Mouse (Mus musculus) limb, embryonic 15.5 days (tissue): Measurements from ENCODE around the gene Cxcl12. TPM values are rescaled to one million over a fixed set of nuclear protein-coding genes. Genes with fewer than 3 reads are reported as not detected.

ENCODE experiments used
- ATAC-seq: fragments of 200-750 bp; cut with Nextera tagmentation; 2 replicates; pipeline ENCODE4 v1.8.0; 2017; ENCODE audit warnings: low read depth, moderate TSS enrichment; ENCODE audit not compliant: insufficient number of reproducible peaks, low FRiP score, low TSS enrichment
- H3K27ac ChIP-seq: fragments of 300-500 bp; sonication (generic); 2 replicates; pipeline ENCODE4 v1.5.1; 2015; ENCODE audit warnings: moderate library complexity, mild to moderate bottlenecking, inconsistent platforms
- H3K27me3 ChIP-seq: fragments of 300-500 bp; sonication (generic); 2 replicates; pipeline ENCODE4 v1.6.1; 2015; ENCODE audit warnings: inconsistent platforms
- H3K36me3 ChIP-seq: fragments of 300-500 bp; sonication (generic); 2 replicates; pipeline ENCODE4 v1.6.1; 2015; ENCODE audit warnings: inconsistent platforms
- H3K4me1 ChIP-seq: fragments of 300-500 bp; sonication (generic); 2 replicates; pipeline ENCODE4 v1.6.1; 2015; ENCODE audit warnings: inconsistent platforms
- H3K4me2 ChIP-seq: fragments of 300-500 bp; sonication (generic); 2 replicates; pipeline ENCODE4 v1.6.1; 2015; ENCODE audit warnings: mild to moderate bottlenecking, inconsistent platforms
- H3K4me3 ChIP-seq: fragments of 300-500 bp; sonication (generic); 2 replicates; pipeline ENCODE4 v1.5.1; 2015; ENCODE audit warnings: mild to moderate bottlenecking, inconsistent platforms
- H3K9ac ChIP-seq: fragments of 300-500 bp; sonication (generic); 2 replicates; pipeline ENCODE4 v1.6.1; 2015; ENCODE audit warnings: inconsistent platforms
- H3K9me3 ChIP-seq: fragments of 300-500 bp; sonication (generic); 2 replicates; pipeline ENCODE4 v1.6.1; 2016; ENCODE audit warnings: inconsistent platforms
- WGBS: fragments of 180-500 bp; shearing (Covaris S2); methylation state at CpG from one replicate; pipeline ENCODE4 v1.1.7; 2015; 5-methylcytosine and 5-hydroxymethylcytosine counted together
- polyA plus RNA-seq: library from polyadenylated mRNA; unstranded; fragments of >200 nt; fragmentation: Nextera tagmentation; extraction: Ambion mirVana; gene quantifications from 2 replicates; pipeline ENCODE4 v1.2.1, GENCODE M21; 2015

The Cxcl12 gene
- polyA plus RNA-seq = 170 and 182 TPM in 2 replicates

GRCm38 (mm10) chr6:117168321-117169011 lies at the start of gene Cxcl12:
TSS of gene Cxcl12 (plus strand) at chr6:117168535.
- Histone ChIP-seq H3K9ac (peak within 1 kb of the TSS; percentile 65), H3K36me3 (peaks cover 3% of the 10 kb centered on the region; the same call in 1 of the 2 replicates), H3K4me1 (peaks cover 37% of the 10 kb centered on the region), H3K9me3 (no peaks in the 10 kb centered on the region), H3K4me2 (peak within 1 kb of the TSS; percentile 92), H3K27me3 (peaks cover 29% of the 10 kb centered on the region), H3K27ac (peak within 1 kb of the TSS; percentile 61), H3K4me3 (peak within 1 kb of the TSS; percentile 70)
- no peak for ATAC-seq
- WGBS = under 1% methylated on average over 64 of the region's 64 CpGs

DNA sequence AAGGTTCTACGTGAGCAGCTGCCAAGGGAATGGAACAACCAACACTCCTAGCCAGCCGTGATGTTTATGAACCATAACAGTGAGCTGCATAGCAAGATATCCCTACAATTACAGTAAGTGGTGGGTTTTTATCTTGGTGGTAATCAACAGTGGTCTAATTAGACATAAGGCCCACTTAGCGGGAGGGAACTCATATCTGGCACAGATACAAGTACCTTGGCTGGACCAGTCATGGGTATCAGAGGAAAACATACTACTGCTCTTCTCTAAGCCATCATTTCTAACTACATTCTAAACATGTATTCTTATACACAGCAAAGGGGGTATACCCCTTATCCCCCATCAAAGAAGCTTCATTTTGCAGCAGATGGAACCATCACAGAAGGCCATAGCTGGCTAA lies 46.3 kb upstream of the Cxcl12 start:
- H3K36me3 ChIP-seq = no peaks in the 10 kb centered on the region
- H3K27me3 ChIP-seq = no peaks in the 10 kb centered on the region
- H3K9me3 ChIP-seq = no peaks in the 10 kb centered on the region
- WGBS = 83% methylated on average over 3 of the region's 3 CpGs
- H3K9ac ChIP-seq = no peak overlapping the region
- peaks cover 14% of the 10 kb centered on the region; the same call in 1 of the 2 replicates for H3K4me1 ChIP-seq
- H3K4me3 ChIP-seq = no peak overlapping the region
- ATAC-seq = no peak
- H3K4me2 ChIP-seq = no peak overlapping the region
- H3K27ac ChIP-seq = no peak overlapping the region

- no peak for ATAC-seq
- H3K27me3 ChIP-seq = no peaks in the 10 kb centered on the region
- H3K4me2 ChIP-seq = no peak overlapping the region
- no peak overlapping the region for H3K9ac ChIP-seq
- no peak overlapping the region for H3K4me3 ChIP-seq
- peaks cover 22% of the 10 kb centered on the region for H3K4me1 ChIP-seq
- no peaks in the 10 kb centered on the region for H3K36me3 ChIP-seq
- no peaks in the 10 kb centered on the region for H3K9me3 ChIP-seq
- 89% methylated on average over 1 of the region's 1 CpGs for WGBS
- H3K27ac ChIP-seq = no peak overlapping the region
These were observed 42.0 kb upstream of the Cxcl12 start for GRCm38 (mm10) chr6:117126356-117126755.

DNA sequence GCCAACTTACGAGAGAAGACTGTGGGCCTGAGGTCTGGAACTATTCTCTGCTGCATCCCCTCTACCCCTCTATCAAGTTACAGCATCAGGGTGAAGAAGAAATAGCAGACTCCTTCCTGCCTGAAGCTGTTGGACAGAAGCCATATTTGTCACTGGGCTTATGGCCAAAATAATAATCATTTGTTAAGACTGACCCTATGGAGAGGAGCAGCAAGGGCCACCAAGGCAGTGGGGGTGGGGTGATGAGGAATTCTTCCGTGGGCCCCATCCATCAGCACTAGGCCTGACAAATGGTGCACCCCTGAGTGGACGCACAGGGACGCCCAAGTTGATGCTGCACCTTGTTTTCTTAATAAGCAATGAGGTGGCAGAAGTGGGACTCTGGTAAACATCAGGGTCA lies 38.9 kb upstream of the Cxcl12 start:
- no peaks in the 10 kb centered on the region for H3K9me3 ChIP-seq
- H3K27me3 ChIP-seq = no peaks in the 10 kb centered on the region
- 61% methylated on average over 4 of the region's 4 CpGs for WGBS
- no peak overlapping the region for H3K27ac ChIP-seq
- peaks cover 29% of the 10 kb centered on the region for H3K4me1 ChIP-seq
- no peak overlapping the region for H3K9ac ChIP-seq
- no peak for ATAC-seq
- no peak overlapping the region for H3K4me3 ChIP-seq
- no peaks in the 10 kb centered on the region for H3K36me3 ChIP-seq
- no peak overlapping the region for H3K4me2 ChIP-seq

GRCm38 (mm10) chr6:117130680-117131111 lies 37.6 kb upstream of the Cxcl12 start:
- no peak for ATAC-seq
- Histone ChIP-seq H3K4me2 (no peak overlapping the region), H3K4me3 (no peak overlapping the region), H3K36me3 (no peaks in the 10 kb centered on the region), H3K9me3 (no peaks in the 10 kb centered on the region), H3K9ac (no peak overlapping the region), H3K27ac (no peak overlapping the region), H3K27me3 (no peaks in the 10 kb centered on the region), H3K4me1 (peaks cover 35% of the 10 kb centered on the region)
- WGBS = 47% methylated on average over 15 of the region's 15 CpGs

- Histone ChIP-seq H3K9me3 (no peaks in the 10 kb centered on the region), H3K4me3 (no peak overlapping the region), H3K27me3 (no peaks in the 10 kb centered on the region), H3K4me1 (peaks cover 35% of the 10 kb centered on the region), H3K27ac (0 out of 2 replicates have a peak overlapping the region, but pooled peaks have one; percentile 9), H3K4me2 (no peak overlapping the region), H3K36me3 (no peaks in the 10 kb centered on the region), H3K9ac (no peak overlapping the region)
- 64% methylated on average over 4 of the region's 4 CpGs for WGBS
- peak; percentile 66; the same call in 1 of the 2 replicates for ATAC-seq
These were observed 33.8 kb upstream of the Cxcl12 start for GRCm38 (mm10) chr6:117134526-117134925.

DNA sequence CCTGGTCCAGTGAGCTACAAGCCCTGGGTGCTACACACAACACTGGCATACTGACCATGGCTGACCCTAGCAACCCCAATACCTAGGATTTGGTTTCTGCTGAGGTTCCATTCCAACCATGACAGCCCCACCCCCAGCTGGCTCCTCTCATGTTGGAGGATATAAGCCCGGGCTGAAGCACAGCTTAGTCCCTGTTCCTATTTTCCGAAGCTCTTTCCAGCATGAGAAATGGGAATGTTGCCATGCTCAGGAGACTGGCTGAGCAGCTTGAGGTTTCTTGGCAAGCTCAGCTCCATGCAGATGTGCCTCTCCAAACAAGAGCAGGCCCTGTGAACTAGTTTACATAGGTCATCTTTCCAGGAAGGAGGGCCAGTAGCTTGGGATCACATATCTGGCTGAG lies 30.6 kb upstream of the Cxcl12 start:
- H3K36me3 ChIP-seq = no peaks in the 10 kb centered on the region
- no peak; the same call in 1 of the 2 replicates for ATAC-seq
- no peaks in the 10 kb centered on the region for H3K27me3 ChIP-seq
- H3K27ac ChIP-seq = peak overlapping the region; percentile 51; the same call in 1 of the 2 replicates
- no peak overlapping the region for H3K4me2 ChIP-seq
- H3K9me3 ChIP-seq = no peaks in the 10 kb centered on the region
- H3K9ac ChIP-seq = no peak overlapping the region
- 45% methylated on average over 2 of the region's 2 CpGs for WGBS
- peaks cover 22% of the 10 kb centered on the region for H3K4me1 ChIP-seq
- no peak overlapping the region for H3K4me3 ChIP-seq

DNA sequence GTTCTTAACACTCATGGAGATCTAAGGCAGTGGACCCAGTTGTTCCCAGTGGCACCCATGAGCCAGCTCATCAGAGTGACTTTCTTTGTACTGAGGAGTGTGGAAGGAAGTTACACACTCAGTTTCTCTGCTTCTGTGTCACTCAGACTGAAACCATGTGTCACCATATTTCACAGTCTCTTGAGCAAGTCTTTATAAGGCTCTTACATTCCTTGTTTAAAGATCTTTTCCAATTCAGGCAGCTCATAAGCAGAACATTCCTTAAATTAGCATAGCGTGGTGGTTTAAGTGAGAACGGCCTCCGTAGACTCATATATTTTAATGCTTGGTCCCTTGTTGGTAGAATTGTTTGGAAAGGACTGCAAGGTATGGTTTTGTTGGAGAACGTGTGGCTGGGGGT lies 27.4 kb upstream of the Cxcl12 start:
- WGBS = 47% methylated on average over 4 of the region's 4 CpGs
- no peak for ATAC-seq
- H3K9ac ChIP-seq = no peak overlapping the region
- 0 out of 2 replicates have a peak overlapping the region, but pooled peaks have one; percentile 8 for H3K27ac ChIP-seq
- peaks cover 7% of the 10 kb centered on the region for H3K4me1 ChIP-seq
- no peaks in the 10 kb centered on the region for H3K36me3 ChIP-seq
- H3K9me3 ChIP-seq = no peaks in the 10 kb centered on the region
- no peaks in the 10 kb centered on the region for H3K27me3 ChIP-seq
- H3K4me3 ChIP-seq = no peak overlapping the region
- H3K4me2 ChIP-seq = no peak overlapping the region

DNA sequence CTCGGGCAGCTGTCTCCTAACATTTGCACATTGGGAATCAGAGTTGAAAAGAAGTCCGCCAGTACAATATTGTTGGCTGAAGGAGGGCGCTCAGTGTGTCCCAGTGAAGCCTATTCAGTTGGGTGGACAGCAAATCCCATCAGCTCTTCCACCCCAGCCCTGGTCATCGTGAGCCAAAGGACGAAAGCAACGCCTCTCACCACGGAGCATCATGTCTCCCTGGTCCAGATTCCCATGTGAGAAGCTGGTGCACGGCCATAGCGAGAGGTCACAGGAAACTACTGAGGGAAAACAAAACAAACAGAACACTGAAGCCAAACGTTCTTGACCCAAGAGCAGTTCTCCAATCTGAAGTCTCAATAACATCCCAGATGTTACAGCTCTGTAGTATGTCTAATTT lies 21.4 kb upstream of the Cxcl12 start:
- no peak for ATAC-seq
- Histone ChIP-seq H3K9me3 (no peaks in the 10 kb centered on the region), H3K4me3 (no peak overlapping the region), H3K4me2 (no peak overlapping the region), H3K27ac (no peak overlapping the region), H3K27me3 (no peaks in the 10 kb centered on the region), H3K9ac (no peak overlapping the region), H3K36me3 (no peaks in the 10 kb centered on the region), H3K4me1 (peaks cover 10% of the 10 kb centered on the region)
- 87% methylated on average over 10 of the region's 10 CpGs for WGBS

- 8% methylated on average over 18 of the region's 18 CpGs for WGBS
- H3K27ac ChIP-seq = 0 out of 2 replicates have a peak overlapping the region, but pooled peaks have one; percentile 34
- peak; percentile 61; the same call in 1 of the 2 replicates for ATAC-seq
- no peaks in the 10 kb centered on the region for H3K36me3 ChIP-seq
- no peak overlapping the region for H3K9ac ChIP-seq
- no peaks in the 10 kb centered on the region for H3K27me3 ChIP-seq
- no peak overlapping the region for H3K4me3 ChIP-seq
- 0 out of 2 replicates have a peak overlapping the region, but pooled peaks have one; percentile 17 for H3K4me2 ChIP-seq
- peaks cover 34% of the 10 kb centered on the region for H3K4me1 ChIP-seq
- no peaks in the 10 kb centered on the region for H3K9me3 ChIP-seq
These were observed 16.7 kb upstream of the Cxcl12 start for GRCm38 (mm10) chr6:117151484-117152149.

DNA sequence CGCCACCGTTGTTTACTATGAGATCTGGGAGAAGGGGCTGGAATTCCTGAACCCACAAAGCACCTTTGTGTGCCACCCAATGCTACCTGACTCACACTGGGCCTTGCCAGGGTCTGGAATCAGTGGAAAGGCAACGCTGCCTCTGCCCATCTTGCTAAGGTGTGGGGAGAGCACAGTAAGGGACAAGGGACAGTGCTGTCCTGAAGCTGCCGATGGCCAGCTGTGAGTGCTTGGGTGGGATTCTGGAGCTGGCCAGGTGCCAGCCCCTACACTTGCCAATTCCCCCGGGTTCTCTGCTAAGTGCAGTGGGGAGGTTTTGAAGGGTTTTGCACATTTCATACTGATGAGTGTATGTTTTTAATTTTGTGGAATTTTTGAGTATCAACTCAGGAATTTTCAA lies 15.3 kb upstream of the Cxcl12 start:
- Histone ChIP-seq H3K36me3 (no peaks in the 10 kb centered on the region), H3K27ac (no peak overlapping the region; the same call in 1 of the 2 replicates), H3K4me1 (peaks cover 44% of the 10 kb centered on the region), H3K9ac (no peak overlapping the region), H3K9me3 (no peaks in the 10 kb centered on the region), H3K4me2 (no peak overlapping the region), H3K27me3 (peaks cover 4% of the 10 kb centered on the region; the same call in 1 of the 2 replicates), H3K4me3 (no peak overlapping the region)
- ATAC-seq = no peak
- WGBS = 45% methylated on average over 5 of the region's 5 CpGs

GRCm38 (mm10) chr6:117156846-117157245 lies 11.5 kb upstream of the Cxcl12 start:
- WGBS = 67% methylated on average over 4 of the region's 4 CpGs
- no peak for ATAC-seq
- Histone ChIP-seq H3K4me3 (no peak overlapping the region), H3K4me2 (no peak overlapping the region), H3K9ac (no peak overlapping the region), H3K27me3 (peaks cover 6% of the 10 kb centered on the region; the same call in 1 of the 2 replicates), H3K9me3 (no peaks in the 10 kb centered on the region), H3K36me3 (no peaks in the 10 kb centered on the region), H3K4me1 (peaks cover 49% of the 10 kb centered on the region), H3K27ac (no peak overlapping the region)
